Mouse (Mus musculus): ENCODE results near the gene Syt6. TPM values are rescaled to one million over a fixed set of nuclear protein-coding genes. Genes with fewer than 3 reads are reported as not detected.
A peak's percentile ranks its signal among the peaks of the same experiment; 100 is the strongest.

The Syt6 gene
- polyA plus RNA-seq, 1 experiment from 2014 or later: 1.7 TPM

- Histone ChIP-seq H3K9me3 (ENCODE audit: control insufficient read depth, low read length) (no peaks in the 10 kb centered on the region), H3K27me3 (replicated peaks; ENCODE audit: control insufficient read depth, insufficient read depth, low read length) (no peaks in the 10 kb centered on the region), H3K4me1 (replicated peaks; ENCODE audit: control insufficient read depth, insufficient read depth, low read length) (no peaks in the 10 kb centered on the region), H3K27ac (ENCODE audit: low read depth) (no peak overlapping the region), H3K36me3 (ENCODE audit: control insufficient read depth, insufficient read depth, low read length) (no peaks in the 10 kb centered on the region), H3K9ac (ENCODE audit: low read length) (no peak overlapping the region), H3K4me3 (ENCODE audit: low read depth, low read length) (no peak overlapping the region), H3K4me2 (ENCODE audit: low read length) (no peak overlapping the region)
- DNase-seq (ENCODE audit: low spot score): no peak
- no peak for ATAC-seq (replicated peaks; ENCODE audit: low FRiP score, low TSS enrichment, low read depth)
- WGBS: 27% methylated on average over 7 of the region's 7 CpGs
Observed at GRCm38 (mm10) chr3:103672716-103673115, 97.7 kb downstream of the Syt6 start.

DNA sequence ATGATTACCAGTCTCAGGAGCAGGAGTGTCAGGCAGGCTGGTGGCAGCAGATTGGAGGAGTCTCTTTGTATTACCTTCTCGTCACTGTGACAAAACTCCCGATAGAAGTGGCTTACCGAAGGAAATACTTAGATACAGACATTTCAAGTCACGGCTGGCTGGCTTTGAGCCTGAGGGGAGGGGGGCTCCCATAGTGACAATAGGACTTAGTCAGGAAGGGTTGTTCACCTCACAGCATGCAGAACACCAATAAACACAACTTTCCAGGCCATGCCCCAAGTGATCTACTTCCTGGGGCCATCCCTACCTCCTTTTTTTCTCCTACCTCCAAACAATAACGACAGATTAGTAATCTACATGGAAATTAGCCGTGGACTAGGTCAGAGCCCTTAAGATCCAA, 103.8 kb downstream of the Syt6 start:
- ATAC-seq (replicated peaks; ENCODE audit: low FRiP score, low TSS enrichment, low read depth): no peak
- Histone ChIP-seq H3K4me1 (replicated peaks; ENCODE audit: control insufficient read depth, insufficient read depth, low read length) (peaks cover 6% of the 10 kb centered on the region; the same call in 1 of the 2 replicates), H3K9ac (ENCODE audit: low read length) (no peak overlapping the region)

DNA sequence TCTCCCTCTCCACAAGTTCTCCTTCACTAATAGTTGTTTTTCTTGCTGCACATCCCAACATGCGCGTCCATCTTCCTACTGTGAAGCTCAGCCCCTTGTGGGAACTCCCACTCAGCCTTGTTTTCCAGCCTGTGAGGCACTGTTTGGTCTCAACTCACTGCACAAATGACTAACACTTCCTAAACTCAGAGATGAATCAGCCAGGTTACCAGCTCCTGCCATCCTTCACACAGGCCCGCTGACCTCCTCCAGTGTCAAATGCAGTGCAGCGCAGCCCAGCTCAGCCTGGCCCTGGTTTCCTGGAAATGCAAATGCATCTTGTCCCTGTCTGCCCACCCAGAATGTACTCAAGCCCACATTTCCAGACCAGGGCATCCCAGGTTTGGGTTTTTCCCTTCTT, 107.4 kb downstream of the Syt6 start:
- WGBS: 48% methylated on average over 4 of the region's 4 CpGs
- H3K9ac ChIP-seq (ENCODE audit: low read length): no peak overlapping the region
- no peaks in the 10 kb centered on the region for H3K9me3 ChIP-seq (ENCODE audit: control insufficient read depth, low read length)
- no peaks in the 10 kb centered on the region for H3K27me3 ChIP-seq (replicated peaks; ENCODE audit: control insufficient read depth, insufficient read depth, low read length)
- no peak overlapping the region for H3K4me3 ChIP-seq (ENCODE audit: low read depth, low read length)
- no peaks in the 10 kb centered on the region for H3K36me3 ChIP-seq (ENCODE audit: control insufficient read depth, insufficient read depth, low read length)
- DNase-seq (ENCODE audit: low spot score) (no peak), ATAC-seq (replicated peaks; ENCODE audit: low FRiP score, low TSS enrichment, low read depth) (no peak)
- peaks cover 6% of the 10 kb centered on the region; the same call in 1 of the 2 replicates for H3K4me1 ChIP-seq (replicated peaks; ENCODE audit: control insufficient read depth, insufficient read depth, low read length)
- H3K4me2 ChIP-seq (ENCODE audit: low read length): no peak overlapping the region
- no peak overlapping the region for H3K27ac ChIP-seq (ENCODE audit: low read depth)

More for the DNA sequence above, 103.8 kb downstream of the Syt6 start:
- DNase-seq (ENCODE audit: low spot score): no peak
- H3K4me3 ChIP-seq (ENCODE audit: low read depth, low read length): no peak overlapping the region
- H3K4me2 ChIP-seq (ENCODE audit: low read length): no peak overlapping the region
- no peaks in the 10 kb centered on the region for H3K36me3 ChIP-seq (ENCODE audit: control insufficient read depth, insufficient read depth, low read length)
- 46% methylated on average over 6 of the region's 6 CpGs for WGBS
- no peaks in the 10 kb centered on the region for H3K9me3 ChIP-seq (ENCODE audit: control insufficient read depth, low read length)
- no peak overlapping the region for H3K27ac ChIP-seq (ENCODE audit: low read depth)
- H3K27me3 ChIP-seq (replicated peaks; ENCODE audit: control insufficient read depth, insufficient read depth, low read length): no peaks in the 10 kb centered on the region

DNA sequence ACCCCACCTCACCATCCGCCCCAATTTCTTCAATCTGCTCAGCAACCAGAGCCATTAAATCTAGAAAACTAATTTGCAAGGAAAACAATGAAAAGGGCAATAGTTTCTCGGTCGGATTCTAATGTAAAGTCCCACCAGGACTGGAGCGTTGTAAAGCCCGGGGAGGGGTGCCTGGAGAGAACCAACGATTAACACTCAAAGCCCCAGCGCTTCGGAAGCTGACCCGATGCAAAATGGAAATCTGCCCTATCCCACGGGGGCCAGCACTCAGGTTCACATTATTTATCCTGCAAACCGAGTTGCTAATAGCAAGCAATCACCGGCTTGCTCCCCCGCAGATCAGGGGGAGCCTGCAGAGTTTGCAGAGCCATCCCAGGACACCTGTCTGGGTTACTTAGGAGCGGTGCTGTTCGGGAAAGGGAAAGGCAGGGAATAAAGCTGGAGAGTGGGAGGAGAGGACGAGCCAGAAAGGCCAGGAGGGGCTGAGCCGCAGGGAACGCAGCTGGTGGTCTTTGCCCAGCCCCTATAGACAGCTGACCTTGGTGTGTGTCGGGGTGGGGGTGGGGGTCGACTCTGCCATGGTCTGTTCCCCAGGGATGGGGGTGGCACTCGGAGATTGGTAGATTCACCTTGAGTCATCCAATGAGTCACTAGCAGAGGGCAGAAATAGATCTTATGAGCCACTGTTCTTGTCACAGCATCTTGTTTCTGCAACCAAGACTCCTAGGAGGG, 108.4 kb downstream of the Syt6 start:
- 6% methylated on average over 21 of the region's 21 CpGs for WGBS
- peaks cover 6% of the 10 kb centered on the region; the same call in 1 of the 2 replicates for H3K4me1 ChIP-seq (replicated peaks; ENCODE audit: control insufficient read depth, insufficient read depth, low read length)
- no peaks in the 10 kb centered on the region for H3K27me3 ChIP-seq (replicated peaks; ENCODE audit: control insufficient read depth, insufficient read depth, low read length)
- peak overlapping the region; percentile 15; the same call in 1 of the 2 replicates for H3K4me2 ChIP-seq (ENCODE audit: low read length)
- H3K4me3 ChIP-seq (ENCODE audit: low read depth, low read length): no peak overlapping the region
- DNase-seq (ENCODE audit: low spot score): no peak
- no peaks in the 10 kb centered on the region for H3K9me3 ChIP-seq (ENCODE audit: control insufficient read depth, low read length)
- ATAC-seq (replicated peaks; ENCODE audit: low FRiP score, low TSS enrichment, low read depth): no peak
- H3K27ac ChIP-seq (ENCODE audit: low read depth): no peak overlapping the region
- no peaks in the 10 kb centered on the region for H3K36me3 ChIP-seq (ENCODE audit: control insufficient read depth, insufficient read depth, low read length)
- no peak overlapping the region for H3K9ac ChIP-seq (ENCODE audit: low read length)

DNA sequence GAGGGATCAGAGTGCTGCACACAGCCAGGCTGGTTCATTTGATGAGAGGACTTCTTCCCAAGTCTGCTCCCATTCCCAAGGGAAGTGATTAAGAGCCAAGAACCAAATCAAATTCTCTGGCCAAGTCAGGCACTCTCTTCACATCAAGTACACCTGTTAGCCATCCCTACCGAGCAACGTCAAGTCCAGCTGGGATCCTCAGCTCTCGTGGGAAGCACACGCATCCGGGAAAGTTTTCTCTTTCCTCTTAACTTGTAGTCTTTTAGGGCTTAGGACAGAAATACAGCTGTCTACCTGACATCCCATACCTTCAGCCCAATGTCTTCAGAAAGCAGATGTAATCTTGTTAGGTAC, 108.9 kb downstream of the Syt6 start:
- Histone ChIP-seq H3K4me3 (ENCODE audit: low read depth, low read length) (no peak overlapping the region), H3K4me2 (ENCODE audit: low read length) (no peak overlapping the region), H3K27ac (ENCODE audit: low read depth) (no peak overlapping the region), H3K36me3 (ENCODE audit: control insufficient read depth, insufficient read depth, low read length) (no peaks in the 10 kb centered on the region), H3K4me1 (replicated peaks; ENCODE audit: control insufficient read depth, insufficient read depth, low read length) (peaks cover 6% of the 10 kb centered on the region; the same call in 1 of the 2 replicates), H3K27me3 (replicated peaks; ENCODE audit: control insufficient read depth, insufficient read depth, low read length) (no peaks in the 10 kb centered on the region), H3K9ac (ENCODE audit: low read length) (no peak overlapping the region), H3K9me3 (ENCODE audit: control insufficient read depth, low read length) (no peaks in the 10 kb centered on the region)
- no peak for DNase-seq (ENCODE audit: low spot score)
- no peak for ATAC-seq (replicated peaks; ENCODE audit: low FRiP score, low TSS enrichment, low read depth)
- 40% methylated on average over 5 of the region's 5 CpGs for WGBS

GRCm38 (mm10) chr3:103689043-103689442, 114.0 kb downstream of the Syt6 start:
- H3K9me3 ChIP-seq (ENCODE audit: control insufficient read depth, low read length): no peaks in the 10 kb centered on the region
- 59% methylated on average over 1 of the region's 1 CpGs for WGBS
- no peak overlapping the region for H3K9ac ChIP-seq (ENCODE audit: low read length)
- H3K27ac ChIP-seq (ENCODE audit: low read depth): no peak overlapping the region
- no peak overlapping the region for H3K4me3 ChIP-seq (ENCODE audit: low read depth, low read length)
- H3K4me1 ChIP-seq (replicated peaks; ENCODE audit: control insufficient read depth, insufficient read depth, low read length): no peaks in the 10 kb centered on the region
- no peak for ATAC-seq (replicated peaks; ENCODE audit: low FRiP score, low TSS enrichment, low read depth)
- no peaks in the 10 kb centered on the region for H3K36me3 ChIP-seq (ENCODE audit: control insufficient read depth, insufficient read depth, low read length)
- DNase-seq (ENCODE audit: low spot score): no peak
- no peak overlapping the region for H3K4me2 ChIP-seq (ENCODE audit: low read length)
- H3K27me3 ChIP-seq (replicated peaks; ENCODE audit: control insufficient read depth, insufficient read depth, low read length): no peaks in the 10 kb centered on the region

DNA sequence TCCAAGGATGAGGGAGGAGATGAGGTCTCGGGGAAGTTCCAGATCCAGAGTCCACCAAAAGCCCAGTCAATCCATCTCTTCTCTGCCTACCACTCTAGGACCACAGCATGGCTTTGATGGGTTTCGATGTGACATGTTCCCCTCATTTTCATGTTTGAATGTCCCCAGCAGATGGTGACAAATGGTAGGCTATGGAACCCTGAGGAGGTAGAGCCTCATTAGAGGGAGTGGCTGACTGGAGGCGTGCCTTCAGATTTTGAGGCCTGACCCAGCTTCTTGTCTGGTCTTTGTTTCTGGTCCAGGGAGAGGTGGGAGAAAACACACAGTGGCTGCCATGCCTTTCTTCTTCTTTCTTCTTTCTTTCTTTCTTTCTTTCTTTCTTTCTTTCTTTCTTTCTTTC, 115.5 kb downstream of the Syt6 start:
- H3K9ac ChIP-seq (ENCODE audit: low read length): no peak overlapping the region
- ATAC-seq (replicated peaks; ENCODE audit: low FRiP score, low TSS enrichment, low read depth): no peak
- no peak overlapping the region for H3K4me2 ChIP-seq (ENCODE audit: low read length)
- H3K9me3 ChIP-seq (ENCODE audit: control insufficient read depth, low read length): no peaks in the 10 kb centered on the region
- no peaks in the 10 kb centered on the region for H3K4me1 ChIP-seq (replicated peaks; ENCODE audit: control insufficient read depth, insufficient read depth, low read length)
- no peak overlapping the region for H3K27ac ChIP-seq (ENCODE audit: low read depth)
- no peak for DNase-seq (ENCODE audit: low spot score)
- no peak overlapping the region for H3K4me3 ChIP-seq (ENCODE audit: low read depth, low read length)
- WGBS: 81% methylated on average over 3 of the region's 3 CpGs
- no peaks in the 10 kb centered on the region for H3K27me3 ChIP-seq (replicated peaks; ENCODE audit: control insufficient read depth, insufficient read depth, low read length)
- no peaks in the 10 kb centered on the region for H3K36me3 ChIP-seq (ENCODE audit: control insufficient read depth, insufficient read depth, low read length)

Small RNA genes lying within 50 kb of the gene (microRNA-seq; reads per million reads assigned to microRNA genes)
- gene Gm25325: not detected

Other genes starting within 250 kb of the Syt6 start
- 0.15 and 0.20 TPM in 2 replicates for gene Atg4a-ps, start 70.8 kb downstream of the Syt6 start, polyA plus RNA-seq (2014; fragmentation: Nextera tagmentation; extraction: Ambion mirVana)
- 66.6 and 79.3 TPM in 2 replicates for gene Olfml3, start 162.8 kb downstream of the Syt6 start, polyA plus RNA-seq (2014; fragmentation: Nextera tagmentation; extraction: Ambion mirVana)
- not detected in 2 replicates for gene Gm10964, start 164.1 kb downstream of the Syt6 start, polyA plus RNA-seq (2014; fragmentation: Nextera tagmentation; extraction: Ambion mirVana)
- gene Hipk1, start 216.3 kb downstream of the Syt6 start, polyA plus RNA-seq (2014; fragmentation: Nextera tagmentation; extraction: Ambion mirVana): 14.4 and 15.8 TPM in 2 replicates
- gene Dclre1b, start 234.2 kb downstream of the Syt6 start, polyA plus RNA-seq (2014; fragmentation: Nextera tagmentation; extraction: Ambion mirVana): 23.9 and 34.2 TPM in 2 replicates
- gene Ap4b1, start 234.3 kb downstream of the Syt6 start, polyA plus RNA-seq (2014; fragmentation: Nextera tagmentation; extraction: Ambion mirVana): 19.9 and 21.4 TPM in 2 replicates
- 0.44 and 0.55 TPM in 2 replicates for gene Gm43064, start 234.3 kb downstream of the Syt6 start, polyA plus RNA-seq (2014; fragmentation: Nextera tagmentation; extraction: Ambion mirVana)